Mouse (Mus musculus) embryonic facial prominence, embryonic 11.5 days (tissue): ENCODE results near the gene Aprt. TPM values are rescaled to one million over a fixed set of nuclear protein-coding genes. Genes with fewer than 3 reads are reported as not detected.

ENCODE experiments used
- ATAC-seq: fragments of 200-750 bp; cut with Nextera tagmentation; replicated peaks from 2 replicates; pipeline ENCODE4 v1.8.0; 2017; ENCODE audit warnings: low read depth; ENCODE audit not compliant: insufficient number of reproducible peaks, low FRiP score, low TSS enrichment
- DNase-seq: peaks from one replicate; pipeline ENCODE4 v3.0.0-alpha.2; 2015; ENCODE audit warnings: low spot score
- H3K27ac ChIP-seq: fragments of 300-500 bp; sonication (generic); replicated peaks from 2 replicates; pipeline ENCODE4 v1.5.1; 2014; ENCODE audit warnings: mild to moderate bottlenecking, low read depth, low read length, control low read depth
- H3K27me3 ChIP-seq: fragments of 300-500 bp; sonication (generic); 2 replicates; pipeline ENCODE4 v1.6.1; 2014; ENCODE audit warnings: mild to moderate bottlenecking, low read length, moderate library complexity, mixed read lengths; ENCODE audit not compliant: control insufficient read depth, insufficient read depth
- H3K36me3 ChIP-seq: fragments of 300-500 bp; sonication (generic); replicated peaks from 2 replicates; pipeline ENCODE4 v1.6.1; 2014; ENCODE audit warnings: low read depth, mild to moderate bottlenecking, low read length, moderate library complexity, mixed read lengths; ENCODE audit not compliant: control insufficient read depth, insufficient read depth
- H3K4me1 ChIP-seq: fragments of 300-500 bp; sonication (generic); 2 replicates; pipeline ENCODE4 v1.6.1; 2014; ENCODE audit warnings: low read length, mixed read lengths; ENCODE audit not compliant: control insufficient read depth, insufficient read depth
- H3K4me2 ChIP-seq: fragments of 300-500 bp; sonication (generic); 2 replicates; pipeline ENCODE4 v1.6.1; 2014; ENCODE audit warnings: low read depth, mild to moderate bottlenecking, control low read depth, low read length, moderate library complexity
- H3K4me3 ChIP-seq: fragments of 300-500 bp; sonication (generic); 2 replicates; pipeline ENCODE4 v1.5.1; 2014; ENCODE audit warnings: low read depth, low read length, control low read depth
- H3K9ac ChIP-seq: fragments of 300-500 bp; sonication (generic); replicated peaks from 2 replicates; pipeline ENCODE4 v1.6.1; 2014; ENCODE audit warnings: mild to moderate bottlenecking, control low read depth, low read length
- H3K9me3 ChIP-seq: fragments of 300-500 bp; sonication (generic); replicated peaks from 2 replicates; pipeline ENCODE4 v1.6.1; 2016; ENCODE audit warnings: mild to moderate bottlenecking, low read length, inconsistent platforms, mixed read lengths; ENCODE audit not compliant: control insufficient read depth
- WGBS: fragments of 180-500 bp; shearing (Covaris S2); extraction: QIAGEN DNeasy Blood & Tissue Kit; methylation state at CpG from one replicate; pipeline ENCODE4 v1.1.7; 2014; 5-methylcytosine and 5-hydroxymethylcytosine counted together
- microRNA-seq: library from miRNA; unstranded; fragments of <30 nt; microRNA quantifications from one replicate; pipeline ENCODE4, GENCODE M21; 2016; ENCODE audit warnings: borderline number of aligned reads
- polyA plus RNA-seq: library from polyadenylated mRNA; unstranded; fragments of >200 nt; fragmentation: Nextera tagmentation; extraction: Ambion mirVana; gene quantifications from 2 replicates; pipeline ENCODE4 v1.2.1, GENCODE M21; 2014

Gene Aprt
- polyA plus RNA-seq, 1 experiment from 2014 or later, result 246 TPM

DNA sequence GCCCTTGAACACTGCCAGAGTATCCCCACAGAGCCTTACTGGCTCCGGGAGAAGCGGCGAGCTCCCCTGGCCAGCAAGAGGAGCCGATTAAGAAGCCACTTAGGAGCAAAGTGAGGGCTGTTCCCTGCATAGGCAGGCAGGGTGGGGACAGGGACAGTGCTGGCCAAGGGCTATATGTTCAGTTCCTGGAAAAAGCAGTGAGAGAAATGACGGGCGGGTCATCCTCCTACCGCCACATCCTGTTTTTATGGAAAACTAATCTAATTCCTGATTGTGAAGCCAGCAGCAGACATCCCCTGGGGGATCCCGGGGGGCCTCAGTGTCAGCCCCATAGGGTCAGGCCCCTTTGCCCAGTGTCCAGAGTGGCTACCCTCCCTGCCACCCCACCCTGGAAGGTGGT, 45.4 kb downstream of the Aprt start:
- Histone ChIP-seq H3K9me3 (no peaks in the 10 kb centered on the region), H3K36me3 (no peaks in the 10 kb centered on the region), H3K4me2 (no peak overlapping the region), H3K4me3 (no peak overlapping the region), H3K4me1 (peaks cover 2% of the 10 kb centered on the region; the same call in 1 of the 2 replicates), H3K27ac (no peak overlapping the region), H3K27me3 (no peaks in the 10 kb centered on the region), H3K9ac (0 out of 2 replicates have a peak overlapping the region, but pooled peaks have one; percentile 22)
- 69% methylated on average over 8 of the region's 8 CpGs for WGBS
- DNase-seq, result no peak
- ATAC-seq, result no peak

DNA sequence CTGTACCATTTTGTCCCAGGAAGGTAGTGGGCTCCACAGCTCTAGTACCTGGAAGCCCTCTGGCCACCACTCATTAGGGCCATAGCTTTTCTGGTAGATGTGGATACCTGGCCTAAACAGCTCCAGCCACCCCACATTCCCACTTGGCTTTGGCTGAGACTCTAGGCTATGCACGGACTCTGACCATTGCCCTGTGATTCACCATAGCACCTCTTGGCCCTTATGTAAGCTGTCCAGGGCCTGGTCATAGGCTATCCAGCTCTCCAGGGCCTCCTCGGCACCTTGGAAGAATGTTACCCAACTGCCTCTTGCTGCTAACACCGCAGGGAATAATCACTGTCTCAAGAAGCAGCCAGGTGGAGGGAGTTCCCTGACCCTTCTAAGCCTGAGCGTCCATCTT, 47.5 kb downstream of the Aprt start:
- H3K36me3 ChIP-seq, result no peaks in the 10 kb centered on the region
- ATAC-seq (no peak), DNase-seq (no peak)
- no peak overlapping the region for H3K27ac ChIP-seq
- no peak overlapping the region for H3K4me2 ChIP-seq
- WGBS, result 92% methylated on average over 4 of the region's 4 CpGs
- H3K9ac ChIP-seq, result no peak overlapping the region
- no peaks in the 10 kb centered on the region for H3K27me3 ChIP-seq
- no peak overlapping the region for H3K4me3 ChIP-seq
- H3K4me1 ChIP-seq, result peaks cover 2% of the 10 kb centered on the region; the same call in 1 of the 2 replicates
- no peaks in the 10 kb centered on the region for H3K9me3 ChIP-seq

DNA sequence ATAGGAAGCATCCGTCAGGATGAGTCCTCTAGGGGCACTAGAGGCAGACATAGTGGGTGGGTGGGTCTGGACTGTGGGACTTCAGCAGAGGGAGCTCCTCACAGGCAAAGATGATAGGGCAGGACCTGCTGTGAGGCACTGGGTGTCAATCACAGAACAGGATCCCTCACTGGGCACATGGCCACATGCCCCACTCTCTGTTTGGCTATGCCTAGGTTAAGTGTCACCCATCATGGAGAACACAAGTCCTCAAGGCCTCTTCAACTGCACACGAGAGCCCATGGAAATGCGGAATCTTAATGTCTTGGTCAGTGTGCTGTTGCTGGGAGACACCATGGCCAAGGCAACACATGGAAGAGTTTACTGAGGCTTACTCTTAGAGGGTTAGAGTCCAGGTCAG, 48.8 kb downstream of the Aprt start:
- H3K27me3 ChIP-seq, result no peaks in the 10 kb centered on the region
- no peaks in the 10 kb centered on the region for H3K9me3 ChIP-seq
- no peak overlapping the region for H3K9ac ChIP-seq
- no peak for DNase-seq
- H3K4me3 ChIP-seq, result no peak overlapping the region
- no peak overlapping the region for H3K27ac ChIP-seq
- H3K4me2 ChIP-seq, result no peak overlapping the region
- peaks cover 10% of the 10 kb centered on the region for H3K4me1 ChIP-seq
- no peaks in the 10 kb centered on the region for H3K36me3 ChIP-seq
- 91% methylated on average over 3 of the region's 3 CpGs for WGBS
- no peak for ATAC-seq

GRCm38 (mm10) chr8:122526526-122527170, 50.1 kb downstream of the Aprt start:
- WGBS, result 57% methylated on average over 7 of the region's 7 CpGs
- H3K9ac ChIP-seq, result no peak overlapping the region
- no peaks in the 10 kb centered on the region for H3K27me3 ChIP-seq
- no peaks in the 10 kb centered on the region for H3K9me3 ChIP-seq
- H3K4me3 ChIP-seq, result no peak overlapping the region
- ATAC-seq (no peak), DNase-seq (no peak)
- peaks cover 10% of the 10 kb centered on the region for H3K4me1 ChIP-seq
- no peaks in the 10 kb centered on the region for H3K36me3 ChIP-seq
- H3K4me2 ChIP-seq, result no peak overlapping the region
- no peak overlapping the region for H3K27ac ChIP-seq

DNA sequence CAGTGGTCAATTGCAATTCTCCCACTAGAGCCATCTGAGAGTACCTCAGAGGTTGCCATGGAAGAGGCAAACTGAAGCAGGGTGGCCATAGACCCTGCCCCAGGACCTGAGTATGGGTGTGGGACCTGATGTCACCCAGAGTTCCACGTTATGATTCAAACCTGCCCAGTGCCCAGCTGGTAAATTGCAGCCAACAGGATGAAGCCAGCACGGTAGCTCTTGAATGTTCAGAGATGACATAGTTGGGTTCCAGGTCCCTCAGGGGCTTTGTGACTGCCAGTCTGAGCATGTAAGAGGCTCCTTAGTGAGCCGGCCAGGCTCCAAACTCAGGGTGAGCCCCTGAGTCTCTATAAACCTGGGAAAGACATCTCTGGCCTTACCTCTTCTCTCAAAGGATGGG, 50.6 kb downstream of the Aprt start:
- Histone ChIP-seq H3K27ac (no peak overlapping the region), H3K9ac (no peak overlapping the region), H3K27me3 (no peaks in the 10 kb centered on the region), H3K36me3 (no peaks in the 10 kb centered on the region), H3K4me1 (peaks cover 10% of the 10 kb centered on the region), H3K9me3 (no peaks in the 10 kb centered on the region), H3K4me3 (no peak overlapping the region), H3K4me2 (no peak overlapping the region)
- ATAC-seq (no peak), DNase-seq (no peak)
- 75% methylated on average over 3 of the region's 3 CpGs for WGBS

- no peaks in the 10 kb centered on the region for H3K27me3 ChIP-seq
- DNase-seq, result no peak
- peaks cover 10% of the 10 kb centered on the region for H3K4me1 ChIP-seq
- peak; percentile 24; the same call in 1 of the 2 replicates for ATAC-seq
- no peaks in the 10 kb centered on the region for H3K36me3 ChIP-seq
- H3K4me2 ChIP-seq, result no peak overlapping the region
- H3K9me3 ChIP-seq, result no peaks in the 10 kb centered on the region
- H3K27ac ChIP-seq, result no peak overlapping the region
- no peak overlapping the region for H3K4me3 ChIP-seq
- WGBS, result 73% methylated on average over 6 of the region's 6 CpGs
- no peak overlapping the region for H3K9ac ChIP-seq
Measured at GRCm38 (mm10) chr8:122525004-122525403, 51.7 kb downstream of the Aprt start.

Small RNAs within 50 kb of the gene (microRNA-seq; reads per million reads assigned to microRNA genes)
- gene Mir6396, result not detected

Other genes with a start within 250 kb of the Aprt start
- gene Trhr2, start 216.2 kb downstream of the Aprt start, polyA plus RNA-seq, result not detected in 2 replicates
- gene Zc3h18, start 200.3 kb downstream of the Aprt start, polyA plus RNA-seq, result 39.3 and 40.1 TPM in 2 replicates
- not detected in 2 replicates for gene Il17c, start 154.9 kb downstream of the Aprt start, polyA plus RNA-seq
- 62.2 and 63.5 TPM in 2 replicates for gene Cyba, start 144.0 kb downstream of the Aprt start, polyA plus RNA-seq
- 41.0 and 42.2 TPM in 2 replicates for gene Mvd, start 133.5 kb downstream of the Aprt start, polyA plus RNA-seq
- 0.17 and 0.34 TPM in 2 replicates for gene Snai3, start 116.2 kb downstream of the Aprt start, polyA plus RNA-seq
- gene Rnf166, start 100.8 kb downstream of the Aprt start, polyA plus RNA-seq, result 26.6 and 27.4 TPM in 2 replicates
- gene Ctu2, start 100.8 kb downstream of the Aprt start, polyA plus RNA-seq, result 66.8 and 75.5 TPM in 2 replicates
- gene Piezo1, start 25.6 kb downstream of the Aprt start, polyA plus RNA-seq, result 3.4 and 5.9 TPM in 2 replicates
- gene Cdt1, start 8.9 kb downstream of the Aprt start, polyA plus RNA-seq, result 31.6 and 32.1 TPM in 2 replicates
- gene Galns, start 34.6 kb upstream of the Aprt start, polyA plus RNA-seq, result 4.3 and 6.6 TPM in 2 replicates
- 38.1 and 43.6 TPM in 2 replicates for gene Trappc2l, start 34.7 kb upstream of the Aprt start, polyA plus RNA-seq
- gene Pabpn1l, start 45.8 kb upstream of the Aprt start, polyA plus RNA-seq, result not detected in 2 replicates
- gene Cbfa2t3, start 122.2 kb upstream of the Aprt start, polyA plus RNA-seq, result 1.9 and 2.1 TPM in 2 replicates
- 14.2 and 14.6 TPM in 2 replicates for gene Acsf3, start 198.6 kb upstream of the Aprt start, polyA plus RNA-seq